Mouse (Mus musculus) thymus, adult 2 months (tissue): ENCODE results near the gene Gata3. TPM values are rescaled to one million over a fixed set of nuclear protein-coding genes. Genes with fewer than 3 reads are reported as not detected.

Experiments
- DNase-seq: peaks from one replicate; pipeline ENCODE4 v3.0.0; 2021
- H3K27ac ChIP-seq: fragments of 200-500 bp; 2 replicates; pipeline ENCODE4 v1.5.1; 2012; ENCODE audit warnings: low read length, control low read depth; ENCODE audit not compliant: control insufficient read depth, insufficient read depth
- H3K27me3 ChIP-seq: fragments of 200-500 bp; 2 replicates; pipeline ENCODE4 v1.6.1; 2012; ENCODE audit warnings: mild to moderate bottlenecking, low read length, moderate library complexity, mixed read lengths; ENCODE audit not compliant: control insufficient read depth, insufficient read depth
- H3K36me3 ChIP-seq: fragments of 200-500 bp; 2 replicates; pipeline ENCODE4 v1.6.1; 2012; ENCODE audit warnings: mild to moderate bottlenecking, low read length, moderate library complexity; ENCODE audit not compliant: control insufficient read depth, insufficient read depth
- H3K4me1 ChIP-seq: fragments of 200-500 bp; replicated peaks from 2 replicates; pipeline ENCODE4 v1.6.1; 2012; ENCODE audit warnings: low read length; ENCODE audit not compliant: control insufficient read depth, insufficient read depth
- H3K4me3 ChIP-seq: fragments of 200-500 bp; 2 replicates; pipeline ENCODE4 v1.5.1; 2012; ENCODE audit warnings: mild to moderate bottlenecking, low read length, control low read depth, moderate library complexity; ENCODE audit not compliant: control insufficient read depth, insufficient read depth
- CTCF ChIP-seq: fragments of 200-500 bp; IDR thresholded peaks from 2 replicates; pipeline ENCODE4 v1.5.1; 2012; ENCODE audit warnings: mild to moderate bottlenecking, control low read depth, low read length, moderate library complexity, borderline replicate concordance; ENCODE audit not compliant: control insufficient read depth, poor library complexity, insufficient read depth; ENCODE audit errors: extremely low read depth
- POLR2A ChIP-seq: fragments of 200-500 bp; IDR thresholded peaks from 2 replicates; pipeline ENCODE4 v1.6.1; 2012; ENCODE audit warnings: mild to moderate bottlenecking, low read length, control low read depth, moderate library complexity; ENCODE audit not compliant: control insufficient read depth, poor library complexity, insufficient read depth; ENCODE audit errors: extremely low read depth
- WGBS: fragments of 180-500 bp; shearing (Covaris S2); methylation state at CpG from one replicate; pipeline ENCODE4 v1.1.7; 2018; 5-methylcytosine and 5-hydroxymethylcytosine counted together
- polyA plus RNA-seq: library from polyadenylated mRNA; depleted of rRNA; stranded (reverse); fragments of >200 nt; gene quantifications from 2 replicates; pipeline ENCODE4 v1.2.3, GENCODE M21; 2012; rRNA removed

Gata3 gene
- polyA plus RNA-seq, result 87.2 and 126 TPM in 2 replicates

DNA sequence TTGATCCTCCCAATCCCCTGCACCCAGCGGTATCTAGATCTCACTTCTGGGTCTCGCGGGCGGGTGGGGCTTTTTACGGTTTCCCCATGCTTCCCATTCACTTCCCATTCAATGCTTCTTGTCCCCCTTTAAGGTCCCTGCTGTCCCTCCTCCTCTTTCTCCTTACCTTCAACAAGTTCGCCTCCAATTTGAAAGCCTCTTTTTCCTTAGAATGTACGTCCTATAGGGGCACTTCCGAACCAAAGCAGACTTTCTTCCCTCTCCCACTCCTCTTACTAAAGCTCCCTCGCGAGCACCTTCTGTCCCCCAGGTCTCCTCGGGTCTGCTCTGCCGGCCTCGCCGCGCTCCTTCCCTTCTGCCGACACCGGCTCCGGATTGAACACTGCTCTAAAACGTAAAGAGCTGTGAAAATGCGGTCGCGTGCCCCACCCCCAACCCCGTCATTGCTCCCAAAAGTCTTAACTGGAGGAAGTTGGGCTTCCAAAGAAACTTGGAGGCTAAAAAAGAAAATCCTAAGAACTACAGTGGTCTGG lies at the start of gene Gata3:
Gata3 (minus strand) TSS at position 384 of the 533 bp plus-strand sequence.
- Histone ChIP-seq H3K27me3 (peaks cover 35% of the 10 kb centered on the region), H3K36me3 (no peaks in the 10 kb centered on the region), H3K4me3 (peak within 1 kb of the TSS; percentile 61), H3K4me1 (peaks cover 18% of the 10 kb centered on the region), H3K27ac (no peak within 1 kb of the TSS)
- WGBS, result 3% methylated on average over 23 of the region's 23 CpGs
- peak; percentile 35 for DNase-seq
- TF ChIP-seq POLR2A, result no peak
- TF ChIP-seq CTCF, result no peak

DNA sequence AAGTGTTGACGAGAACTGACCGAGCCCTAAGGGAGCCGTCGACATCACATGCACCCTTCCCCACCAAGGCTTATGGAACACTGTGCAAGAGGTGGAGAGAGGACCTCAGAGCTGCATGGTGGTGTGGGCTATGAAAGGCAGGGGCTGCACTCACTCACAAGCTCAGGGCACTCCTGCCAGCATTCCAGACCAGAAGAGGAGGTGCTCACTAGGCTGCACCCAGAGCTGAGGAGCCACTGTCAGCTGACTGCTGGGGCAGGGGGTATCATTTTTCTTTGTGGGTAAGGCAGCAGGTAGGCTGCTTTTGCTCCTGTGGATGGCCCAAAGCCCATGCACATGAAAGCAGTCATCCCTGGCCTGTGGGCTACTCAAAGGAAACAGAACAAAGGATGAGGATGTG lies 49.4 kb upstream of the Gata3 start:
- Histone ChIP-seq H3K4me1 (no peaks in the 10 kb centered on the region), H3K27me3 (no peaks in the 10 kb centered on the region), H3K27ac (no peak overlapping the region), H3K36me3 (peaks cover 6% of the 10 kb centered on the region; the same call in 1 of the 2 replicates), H3K4me3 (no peak overlapping the region)
- WGBS, result 96% methylated on average over 4 of the region's 4 CpGs
- TF ChIP-seq CTCF (no peak), POLR2A (no peak)
- DNase-seq, result peak; percentile 9

DNA sequence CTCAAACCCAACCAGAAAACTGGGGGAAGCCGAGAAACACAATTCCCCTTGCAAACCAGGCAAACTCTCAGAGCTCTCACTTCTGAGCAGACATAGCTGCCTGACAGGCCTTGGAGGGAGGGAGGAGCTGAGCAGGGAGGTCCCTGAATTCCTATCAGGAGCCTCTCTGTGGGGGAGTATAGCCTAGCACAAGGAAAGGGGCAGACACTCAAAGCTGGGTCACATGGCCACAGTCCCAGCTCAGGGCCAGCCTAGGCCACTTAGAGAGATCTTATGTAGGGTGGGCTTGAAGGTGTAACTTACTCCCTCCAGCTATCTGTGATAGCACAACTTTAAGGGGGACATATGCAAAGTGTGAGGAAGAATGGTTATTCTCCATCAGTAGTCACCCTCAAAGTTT lies 46.1 kb upstream of the Gata3 start:
- no peak for DNase-seq
- Histone ChIP-seq H3K36me3 (peaks cover 6% of the 10 kb centered on the region; the same call in 1 of the 2 replicates), H3K27me3 (no peaks in the 10 kb centered on the region), H3K4me3 (no peak overlapping the region), H3K27ac (no peak overlapping the region), H3K4me1 (no peaks in the 10 kb centered on the region)
- WGBS, result 90% methylated on average over 1 of the region's 1 CpGs
- TF ChIP-seq POLR2A, result no peak
- TF ChIP-seq CTCF, result no peak

GRCm38 (mm10) chr2:9926905-9927283 lies 37.1 kb upstream of the Gata3 start:
- TF ChIP-seq POLR2A, result no peak
- no peak for TF ChIP-seq CTCF
- Histone ChIP-seq H3K36me3 (no peaks in the 10 kb centered on the region), H3K4me1 (no peaks in the 10 kb centered on the region), H3K27ac (no peak overlapping the region), H3K4me3 (no peak overlapping the region), H3K27me3 (no peaks in the 10 kb centered on the region)
- 80% methylated on average over 4 of the region's 4 CpGs for WGBS
- no peak for DNase-seq

- DNase-seq, result no peak
- Histone ChIP-seq H3K36me3 (no peaks in the 10 kb centered on the region), H3K27me3 (no peaks in the 10 kb centered on the region), H3K4me3 (no peak overlapping the region), H3K4me1 (no peaks in the 10 kb centered on the region), H3K27ac (no peak overlapping the region)
- WGBS, result 54% methylated on average over 7 of the region's 7 CpGs
- no peak for TF ChIP-seq POLR2A
- no peak for TF ChIP-seq CTCF
These were observed 36.5 kb upstream of the Gata3 start for GRCm38 (mm10) chr2:9926194-9926904.

- no peak for TF ChIP-seq CTCF
- no peak for TF ChIP-seq POLR2A
- 94% methylated on average over 17 of the region's 17 CpGs for WGBS
- no peaks in the 10 kb centered on the region for H3K27me3 ChIP-seq
- no peaks in the 10 kb centered on the region for H3K4me1 ChIP-seq
- no peak overlapping the region for H3K27ac ChIP-seq
- DNase-seq, result no peak
- H3K36me3 ChIP-seq, result peaks cover 17% of the 10 kb centered on the region; the same call in 1 of the 2 replicates
- H3K4me3 ChIP-seq, result no peak overlapping the region
These were observed 29.0 kb upstream of the Gata3 start for GRCm38 (mm10) chr2:9918691-9919471.
